Mouse (Mus musculus) forebrain, postnatal 0 days (tissue): ENCODE measurements around the gene Tigd2. TPM values are rescaled to one million over a fixed set of nuclear protein-coding genes. Genes with fewer than 3 reads are reported as not detected.
A peak's percentile ranks its signal among the peaks of the same experiment; 100 is the strongest.

Experiments
- ATAC-seq: fragments of 200-750 bp; cut with Nextera tagmentation; 2 replicates; pipeline ENCODE4 v1.8.0; 2017; ENCODE audit warnings: mild to moderate bottlenecking, moderate library complexity
- DNase-seq: peaks from one replicate; pipeline ENCODE4 v3.0.0-alpha.2; 2015
- H3K27ac ChIP-seq: fragments of 300-500 bp; sonication (generic); 2 replicates; pipeline ENCODE4 v1.5.1; 2014; ENCODE audit warnings: low read depth, mild to moderate bottlenecking, antibody characterized with exemption, low read length, moderate library complexity, mixed read lengths
- H3K27me3 ChIP-seq: fragments of 300-500 bp; sonication (generic); 2 replicates; pipeline ENCODE4 v1.6.1; 2014; ENCODE audit warnings: mild to moderate bottlenecking, low read length, mixed read lengths; ENCODE audit not compliant: insufficient read depth
- H3K36me3 ChIP-seq: fragments of 300-500 bp; sonication (generic); 2 replicates; pipeline ENCODE4 v1.6.1; 2014; ENCODE audit warnings: mild to moderate bottlenecking, moderate library complexity; ENCODE audit not compliant: insufficient read depth
- H3K4me1 ChIP-seq: fragments of 300-500 bp; sonication (generic); 2 replicates; pipeline ENCODE4 v1.6.1; 2014; ENCODE audit warnings: antibody characterized with exemption; ENCODE audit not compliant: insufficient read depth
- H3K4me2 ChIP-seq: fragments of 300-500 bp; sonication (generic); 2 replicates; pipeline ENCODE4 v1.6.1; 2014; ENCODE audit warnings: low read depth, mild to moderate bottlenecking, moderate library complexity
- H3K4me3 ChIP-seq: fragments of 300-500 bp; sonication (generic); 2 replicates; pipeline ENCODE4 v1.5.1; 2014; ENCODE audit warnings: low read depth, low read length, mixed read lengths
- H3K9ac ChIP-seq: fragments of 300-500 bp; sonication (generic); 2 replicates; pipeline ENCODE4 v1.6.1; 2014; ENCODE audit warnings: mild to moderate bottlenecking
- H3K9me3 ChIP-seq: fragments of 300-500 bp; sonication (generic); 2 replicates; pipeline ENCODE4 v1.6.1; 2016; ENCODE audit warnings: low read length
- CTCF ChIP-seq: sonication (generic); IDR thresholded peaks from 2 replicates; pipeline ENCODE4 v1.5.1; 2016; ENCODE audit warnings: antibody characterized with exemption, control low read depth, low read depth
- WGBS: fragments of 180-500 bp; shearing (Covaris S2); extraction: QIAGEN DNeasy Blood & Tissue Kit; methylation state at CpG from one replicate; pipeline ENCODE4 v1.1.7; 2014; 5-methylcytosine and 5-hydroxymethylcytosine counted together
- polyA plus RNA-seq: library from polyadenylated mRNA; unstranded; fragments of >200 nt; fragmentation: Nextera tagmentation; extraction: Ambion mirVana; gene quantifications from 2 replicates; pipeline ENCODE4 v1.2.1, GENCODE M21; 2015
- total RNA-seq: library from RNA; depleted of rRNA; stranded (reverse); fragments of >200 nt; gene quantifications from 2 replicates; pipeline ENCODE4 v1.2.3, GENCODE M21; 2014; rRNA removed

Gene Tigd2
- 12.7 and 17.5 TPM in 2 replicates for total RNA-seq
- 10.7 and 12.2 TPM in 2 replicates for polyA plus RNA-seq

- WGBS, result under 1% methylated on average over 54 of the region's 62 CpGs
- peak within 1 kb of the TSS; percentile 70 for H3K4me2 ChIP-seq
Measured at GRCm38 (mm10) chr6:59208685-59209298, at the start of gene Tigd2. TSS of gene Tigd2 (plus strand) at chr6:59208870.

GRCm38 (mm10) chr6:59161801-59162478 lies 46.7 kb upstream of the Tigd2 start:
- no peaks in the 10 kb centered on the region for H3K9me3 ChIP-seq
- no peak overlapping the region for H3K9ac ChIP-seq
- H3K4me1 ChIP-seq, result no peaks in the 10 kb centered on the region
- TF ChIP-seq CTCF, result no peak
- no peak for ATAC-seq
- no peaks in the 10 kb centered on the region for H3K36me3 ChIP-seq
- H3K4me2 ChIP-seq, result no peak overlapping the region
- no peak overlapping the region for H3K27ac ChIP-seq
- no peak for DNase-seq
- WGBS, result 90% methylated on average over 4 of the region's 4 CpGs
- H3K4me3 ChIP-seq, result no peak overlapping the region
- no peaks in the 10 kb centered on the region for H3K27me3 ChIP-seq

More at GRCm38 (mm10) chr6:59208685-59209298, at the start of gene Tigd2:
- Histone ChIP-seq H3K4me3 (peak within 1 kb of the TSS; percentile 83), H3K9ac (peak within 1 kb of the TSS; percentile 92), H3K27ac (peak within 1 kb of the TSS; percentile 82), H3K4me1 (0 out of 2 replicates have a peak, but pooled peaks cover 5% of the 10 kb centered on the region), H3K9me3 (no peaks in the 10 kb centered on the region), H3K27me3 (no peaks in the 10 kb centered on the region), H3K36me3 (no peaks in the 10 kb centered on the region)
- DNase-seq, result peak; percentile 97
- peak; percentile 79 for TF ChIP-seq CTCF
- ATAC-seq, result peak; percentile 98

- Histone ChIP-seq H3K27me3 (no peaks in the 10 kb centered on the region), H3K9ac (no peak overlapping the region), H3K9me3 (no peaks in the 10 kb centered on the region), H3K36me3 (no peaks in the 10 kb centered on the region), H3K27ac (no peak overlapping the region), H3K4me1 (no peaks in the 10 kb centered on the region), H3K4me2 (no peak overlapping the region), H3K4me3 (no peak overlapping the region)
- 77% methylated on average over 2 of the region's 2 CpGs for WGBS
- DNase-seq, result no peak
- no peak for TF ChIP-seq CTCF
- no peak for ATAC-seq
Measured at GRCm38 (mm10) chr6:59162887-59163286, 45.8 kb upstream of the Tigd2 start.

GRCm38 (mm10) chr6:59163407-59163806 lies 45.3 kb upstream of the Tigd2 start:
- no peak for TF ChIP-seq CTCF
- Histone ChIP-seq H3K4me3 (no peak overlapping the region), H3K4me1 (no peaks in the 10 kb centered on the region), H3K9me3 (no peaks in the 10 kb centered on the region), H3K9ac (no peak overlapping the region), H3K27ac (no peak overlapping the region), H3K36me3 (no peaks in the 10 kb centered on the region), H3K4me2 (no peak overlapping the region), H3K27me3 (no peaks in the 10 kb centered on the region)
- WGBS, result 92% methylated on average over 3 of the region's 3 CpGs
- DNase-seq (no peak), ATAC-seq (no peak)

GRCm38 (mm10) chr6:59168939-59169338 lies 39.7 kb upstream of the Tigd2 start:
- no peaks in the 10 kb centered on the region for H3K27me3 ChIP-seq
- 15% methylated on average over 2 of the region's 2 CpGs for WGBS
- no peaks in the 10 kb centered on the region for H3K36me3 ChIP-seq
- no peak overlapping the region for H3K4me3 ChIP-seq
- no peaks in the 10 kb centered on the region for H3K9me3 ChIP-seq
- DNase-seq, result no peak
- TF ChIP-seq CTCF, result no peak
- no peaks in the 10 kb centered on the region for H3K4me1 ChIP-seq
- H3K9ac ChIP-seq, result no peak overlapping the region
- H3K27ac ChIP-seq, result no peak overlapping the region
- no peak for ATAC-seq
- H3K4me2 ChIP-seq, result no peak overlapping the region

- no peak for TF ChIP-seq CTCF
- Histone ChIP-seq H3K4me3 (no peak overlapping the region), H3K4me1 (no peaks in the 10 kb centered on the region), H3K27ac (no peak overlapping the region), H3K27me3 (no peaks in the 10 kb centered on the region), H3K9me3 (no peaks in the 10 kb centered on the region), H3K4me2 (no peak overlapping the region), H3K9ac (no peak overlapping the region), H3K36me3 (no peaks in the 10 kb centered on the region)
- 90% methylated on average over 3 of the region's 3 CpGs for WGBS
- DNase-seq (no peak), ATAC-seq (no peak)
Measured at GRCm38 (mm10) chr6:59171230-59171629, 37.4 kb upstream of the Tigd2 start.

GRCm38 (mm10) chr6:59173940-59174339 lies 34.7 kb upstream of the Tigd2 start:
- Histone ChIP-seq H3K4me3 (no peak overlapping the region), H3K9ac (no peak overlapping the region), H3K36me3 (no peaks in the 10 kb centered on the region), H3K27me3 (no peaks in the 10 kb centered on the region), H3K4me2 (no peak overlapping the region), H3K9me3 (no peaks in the 10 kb centered on the region), H3K4me1 (no peaks in the 10 kb centered on the region), H3K27ac (no peak overlapping the region)
- no peak for ATAC-seq
- 62% methylated on average over 1 of the region's 1 CpGs for WGBS
- DNase-seq, result no peak
- TF ChIP-seq CTCF, result no peak
